Mouse (Mus musculus): ENCODE results near the gene Sugct. TPM values are rescaled to one million over a fixed set of nuclear protein-coding genes. Genes with fewer than 3 reads are reported as not detected.

Gene Sugct
- total RNA-seq, 2 experiments from 2014 or later = 1.5 to 2.5 TPM

DNA sequence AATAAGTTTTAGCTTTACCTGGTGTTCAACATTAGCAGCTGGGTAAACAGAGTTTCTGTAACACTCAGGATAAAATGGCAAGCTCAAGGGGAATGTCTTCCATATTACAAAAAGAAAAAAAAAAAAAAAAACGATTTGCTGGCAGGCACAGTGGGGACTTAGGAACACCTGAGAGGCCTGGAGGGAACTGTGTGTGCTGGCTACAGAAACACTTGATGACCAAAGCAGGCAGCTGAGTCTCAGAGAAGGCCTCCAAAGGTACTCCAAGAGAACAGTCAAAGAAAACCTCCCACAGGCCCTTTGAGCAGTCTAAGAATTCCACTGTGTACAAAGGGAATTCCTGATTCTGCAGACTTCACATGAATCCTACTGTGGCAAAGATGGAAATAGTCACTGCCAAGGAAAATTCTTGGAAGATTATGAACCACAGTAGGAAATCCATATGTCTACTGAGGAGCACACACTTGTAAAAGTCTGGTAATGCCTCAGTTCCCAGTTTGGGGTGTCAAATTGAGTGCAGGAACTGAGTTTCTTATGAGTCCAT is 397.8 kb downstream of the Sugct start:
- DNase-seq (ENCODE audit: low spot score in 2 of 2) = no peak

DNA sequence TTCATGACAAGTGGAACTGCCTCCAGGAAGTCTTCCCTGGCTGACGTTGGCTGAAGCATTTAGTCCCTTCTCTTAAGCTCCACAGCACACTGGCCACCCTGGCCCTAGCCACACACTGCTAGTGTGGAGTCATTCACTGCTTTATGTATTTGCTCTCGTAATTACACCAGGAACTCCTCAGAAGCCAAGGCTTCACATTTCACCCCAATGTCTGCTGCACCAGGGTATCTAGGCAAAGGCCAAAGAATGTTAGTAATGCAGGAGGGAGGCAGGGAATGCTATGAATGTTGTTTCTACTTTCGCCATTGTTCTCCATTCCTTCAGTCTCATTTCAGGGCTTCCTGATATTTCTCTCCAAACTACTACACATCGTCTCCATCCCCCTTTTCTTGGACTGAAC is 398.4 kb downstream of the Sugct start:
- DNase-seq (ENCODE audit: low spot score in 2 of 2) = no peak

DNA sequence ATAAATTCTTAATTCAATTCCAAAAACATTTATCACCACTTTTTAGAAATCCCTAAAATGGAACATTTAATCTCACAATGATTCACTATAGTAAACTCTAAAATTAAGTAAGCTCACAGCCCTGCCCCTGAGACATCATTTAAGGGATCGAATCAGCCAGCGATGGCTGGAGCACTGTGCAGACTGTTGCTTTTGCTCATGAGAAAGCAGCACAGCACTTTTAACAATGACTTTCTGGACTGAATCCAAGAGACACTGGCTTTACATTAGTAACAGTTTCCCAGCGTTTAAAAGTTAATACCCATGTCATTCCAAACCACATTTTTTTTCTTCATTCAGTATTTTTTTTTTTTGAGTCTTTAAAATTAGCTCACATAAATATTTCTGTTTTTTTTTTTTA is 398.9 kb downstream of the Sugct start:
- DNase-seq (ENCODE audit: low spot score in 2 of 2) = no peak

DNA sequence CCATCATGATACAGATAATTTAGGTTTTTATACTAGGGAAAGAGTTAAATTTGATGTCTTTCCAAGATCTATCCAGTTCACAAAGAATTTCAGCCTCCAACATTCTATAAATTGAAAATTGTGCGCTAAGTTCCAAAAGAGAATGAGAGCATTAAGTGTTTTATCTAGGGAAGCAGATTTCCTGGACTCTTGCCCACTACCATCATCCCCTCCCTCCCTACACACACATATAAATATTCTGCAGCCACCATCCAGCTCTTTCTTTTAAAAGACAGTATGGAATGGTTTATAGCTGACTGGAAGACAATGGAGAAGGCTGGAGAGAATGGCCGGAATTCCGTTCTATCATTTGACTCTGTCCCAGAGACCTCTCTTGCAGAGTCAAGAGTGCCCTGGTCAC is 404.3 kb downstream of the Sugct start:
- no peak for DNase-seq (ENCODE audit: low spot score in 2 of 2)

DNA sequence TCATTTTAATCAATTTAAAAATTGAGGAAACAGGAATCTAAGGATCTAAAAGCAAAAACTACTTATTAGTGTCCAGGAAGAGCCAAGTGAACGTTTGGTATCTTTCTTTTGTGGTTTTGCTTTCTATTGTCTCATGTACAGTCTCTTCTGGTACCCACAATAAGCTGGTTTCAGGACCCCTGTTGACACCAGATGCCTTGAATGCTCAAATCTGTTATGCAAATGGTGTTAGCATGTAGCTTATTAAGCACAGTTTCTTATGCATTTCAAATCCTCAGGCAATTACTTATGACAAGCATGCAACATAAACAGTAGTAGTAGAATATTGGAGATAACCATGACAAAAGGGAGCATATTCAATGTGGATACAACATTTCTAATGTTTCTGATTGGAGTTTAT is 407.0 kb downstream of the Sugct start:
- no peak for DNase-seq (ENCODE audit: low spot score in 2 of 2)

DNA sequence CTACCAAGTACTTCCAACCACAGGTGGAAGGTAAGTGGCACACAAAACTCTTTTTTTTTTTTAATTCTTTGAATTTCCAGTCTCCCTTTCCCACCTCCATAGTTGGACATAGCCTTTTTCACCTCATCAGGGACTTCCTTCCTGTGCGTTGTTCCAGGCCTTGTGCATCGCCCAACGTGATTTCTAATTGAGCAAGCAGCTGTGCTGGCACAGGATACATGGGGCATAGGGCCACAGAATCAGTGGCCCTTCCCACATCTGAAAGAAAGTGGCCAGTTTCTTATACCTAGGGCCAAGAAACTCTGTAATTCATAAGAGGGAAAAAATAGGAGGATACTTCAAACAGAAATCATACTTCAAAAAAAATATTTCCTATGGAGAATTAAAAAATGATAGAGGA is 449.4 kb downstream of the Sugct start:
- DNase-seq (ENCODE audit: low spot score in 2 of 2) = no peak

DNA sequence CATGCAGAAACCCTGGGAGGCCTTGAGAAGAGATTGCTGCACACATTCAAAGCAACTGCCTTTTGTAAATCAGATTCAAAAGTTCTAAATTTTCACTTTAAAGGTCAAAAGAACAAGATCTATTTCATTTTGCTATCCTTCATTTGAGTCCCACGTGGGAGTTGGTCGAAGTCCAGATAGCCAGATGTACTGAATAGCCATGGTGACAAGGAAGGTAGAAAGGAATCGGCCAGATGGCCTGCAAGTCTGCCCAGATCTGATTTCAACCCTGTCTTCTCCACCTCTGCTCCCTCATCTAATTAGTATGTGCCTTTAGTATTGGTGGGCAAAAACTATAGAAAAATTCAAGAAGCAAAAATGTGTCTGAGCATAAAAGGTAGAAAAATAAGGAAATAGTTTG is 478.8 kb downstream of the Sugct start:
- DNase-seq (ENCODE audit: low spot score in 2 of 2) = no peak

DNA sequence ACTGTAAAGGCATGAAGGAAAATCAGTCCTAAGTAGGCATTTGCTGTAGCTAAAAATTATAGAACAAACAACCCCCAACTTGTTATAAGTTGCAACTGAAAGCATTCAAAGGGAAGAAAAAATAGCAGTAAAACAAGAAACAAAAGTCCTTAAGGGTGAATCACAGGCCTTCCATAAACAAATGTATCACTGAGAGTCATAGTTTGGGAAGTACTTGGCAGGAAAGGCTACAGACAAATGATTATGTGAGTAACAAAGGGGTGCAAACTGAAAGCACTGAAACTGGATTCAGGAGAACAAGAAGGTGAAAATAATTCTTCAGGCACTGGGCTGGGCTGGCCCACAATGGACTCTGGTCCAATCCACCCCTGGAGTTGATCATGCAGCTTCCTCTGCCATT is 482.7 kb downstream of the Sugct start:
- no peak for DNase-seq (ENCODE audit: low spot score in 2 of 2)

DNA sequence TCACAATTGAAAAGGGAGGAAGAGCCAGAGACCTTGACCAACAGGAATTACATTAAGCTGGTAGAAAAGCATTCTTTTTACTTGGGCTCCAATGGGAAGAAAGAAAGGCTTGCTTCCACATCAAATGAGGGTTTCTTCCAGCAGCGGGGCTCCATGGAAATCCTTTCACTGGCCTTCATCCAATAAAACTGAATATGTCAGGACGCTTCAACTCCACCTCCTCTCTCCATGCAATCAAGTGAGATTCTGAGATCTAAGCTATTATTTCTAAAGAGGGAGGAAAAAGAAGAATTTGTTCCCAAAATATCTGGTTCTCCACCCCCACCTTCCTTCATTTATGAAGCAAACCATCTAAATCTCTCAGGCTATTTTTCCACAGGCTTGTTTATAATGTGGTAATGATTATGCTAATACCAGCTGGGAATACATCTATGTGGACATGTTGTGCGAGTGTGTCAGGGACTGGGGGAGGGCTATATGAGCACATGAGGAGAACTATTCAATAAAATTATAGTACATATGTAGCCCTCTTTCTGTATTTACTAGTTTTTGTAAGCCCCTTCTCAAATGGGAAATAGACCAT is 505.1 kb downstream of the Sugct start:
- DNase-seq (ENCODE audit: low spot score in 2 of 2) = no peak

DNA sequence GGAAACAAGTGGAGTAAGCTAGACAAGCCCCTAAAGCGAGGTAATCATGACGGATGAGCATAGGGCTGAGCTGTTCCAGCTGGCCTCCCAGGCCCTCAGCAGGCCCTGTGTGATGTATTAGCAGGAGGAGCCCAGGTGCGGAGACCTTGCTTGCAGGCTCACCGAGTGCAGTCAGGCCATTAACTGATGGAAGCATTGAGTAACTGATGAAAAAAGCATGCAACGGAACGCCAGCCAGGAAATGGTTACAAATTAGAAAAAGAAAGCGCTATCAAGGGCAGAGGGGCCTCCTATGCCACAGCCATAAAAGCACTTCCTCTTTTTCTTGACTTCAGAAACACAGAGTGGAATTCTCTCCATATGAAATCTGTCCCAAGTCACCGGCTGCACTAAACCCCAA is 510.1 kb downstream of the Sugct start:
- DNase-seq (ENCODE audit: low spot score in 2 of 2) = no peak

DNA sequence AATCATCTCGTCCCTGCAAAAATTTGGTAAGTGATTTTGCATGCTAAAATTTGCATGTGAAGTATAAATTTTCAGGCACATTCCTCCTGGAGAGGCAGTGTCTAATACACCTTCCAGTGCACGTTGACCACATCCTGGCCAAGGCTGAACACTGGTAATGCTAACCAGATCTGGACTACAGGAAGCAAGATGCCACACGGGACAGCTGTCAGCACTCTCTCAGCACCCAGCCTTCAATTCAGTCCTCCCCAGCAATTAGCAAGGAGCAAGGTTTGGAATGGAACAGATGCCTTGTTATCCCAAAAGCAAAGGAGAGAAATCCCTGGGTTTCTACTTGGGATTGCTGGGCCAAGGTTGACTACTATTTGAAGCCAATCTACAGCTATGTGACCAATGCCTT is 529.4 kb downstream of the Sugct start:
- no peak for DNase-seq (ENCODE audit: low spot score in 2 of 2)

DNA sequence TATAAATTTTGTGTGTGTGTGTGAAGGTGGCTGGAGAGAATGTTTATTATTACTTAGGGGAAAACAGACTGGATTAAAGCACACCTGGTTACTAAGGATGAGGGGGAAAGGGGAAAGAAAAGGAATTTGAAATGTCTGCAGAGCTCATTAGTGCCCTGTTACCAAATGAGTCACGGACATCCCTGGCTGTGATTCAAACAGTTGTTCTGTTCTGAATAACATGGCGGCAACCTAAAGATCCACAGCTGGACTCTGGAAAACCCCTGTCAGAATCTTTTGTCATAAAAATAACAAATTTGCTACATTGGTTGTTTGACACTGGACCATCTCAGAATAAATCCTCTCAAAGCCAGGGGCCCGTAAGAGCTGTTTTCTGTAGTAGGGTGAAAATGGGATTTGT is 530.6 kb downstream of the Sugct start:
- DNase-seq (ENCODE audit: low spot score in 2 of 2) = no peak

DNA sequence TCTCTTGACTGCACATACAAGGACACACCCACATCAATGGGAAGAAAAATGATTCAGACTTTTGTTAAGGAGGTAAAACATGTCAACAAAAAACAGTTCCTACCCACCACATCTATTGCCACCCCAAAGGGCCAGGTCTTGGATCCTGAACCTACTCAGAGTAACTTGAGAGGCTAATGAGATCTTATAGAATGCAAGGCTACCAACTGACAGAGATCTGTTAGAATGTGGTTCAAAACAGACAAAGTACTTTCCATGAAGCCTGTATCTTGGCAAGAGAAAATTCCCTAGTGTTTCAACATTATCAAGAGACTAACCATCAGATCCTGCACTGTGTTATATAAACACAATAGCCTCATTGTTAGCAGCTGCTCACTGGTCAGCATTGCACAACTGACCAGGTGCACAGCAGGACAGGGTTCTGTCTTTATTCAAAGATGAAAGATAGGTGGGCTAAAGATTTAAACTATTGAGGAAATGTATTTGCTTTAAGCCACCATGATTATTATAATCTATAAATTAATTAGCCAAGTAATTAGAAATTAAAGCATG is 548.8 kb downstream of the Sugct start:
- DNase-seq (ENCODE audit: low spot score in 2 of 2) = no peak

DNA sequence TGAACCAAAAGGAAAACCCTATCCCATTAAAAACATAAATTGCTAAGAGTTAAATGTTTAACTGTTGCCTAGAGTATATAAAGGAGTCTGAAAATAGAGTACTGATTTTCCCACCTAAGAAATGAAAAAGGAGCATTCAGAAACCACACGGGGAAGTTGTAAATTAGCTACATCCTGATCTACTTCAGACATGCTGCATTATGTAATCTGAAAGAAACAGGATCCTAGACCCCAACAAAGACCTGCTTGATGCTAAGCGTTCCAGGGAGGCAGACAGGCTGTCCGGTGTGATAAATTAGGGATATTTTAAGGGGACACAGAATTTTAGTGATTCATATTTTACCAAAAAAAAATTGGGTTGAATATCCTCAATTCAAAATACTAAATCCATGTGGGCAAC is 579.3 kb downstream of the Sugct start:
- no peak for DNase-seq (ENCODE audit: low spot score in 2 of 2)

DNA sequence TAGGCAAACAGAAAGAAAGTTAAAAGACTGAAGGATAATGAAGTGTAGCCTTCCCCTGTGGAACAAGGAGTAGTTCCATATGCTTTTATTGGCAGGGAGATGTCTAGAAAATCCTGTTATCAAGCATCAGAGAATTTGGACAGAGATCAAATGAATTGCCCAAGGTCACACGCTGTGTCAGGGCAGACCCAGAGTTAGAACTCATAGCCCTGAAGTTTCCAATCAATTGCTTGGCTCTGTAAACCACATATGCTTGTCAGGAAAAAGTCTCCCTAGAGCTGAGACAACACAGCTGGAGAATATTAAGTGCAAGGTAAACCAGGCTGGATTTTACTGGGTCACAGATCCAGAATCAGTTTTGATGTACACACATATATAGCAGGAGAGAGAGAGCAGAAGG is 593.0 kb downstream of the Sugct start:
- no peak for DNase-seq (ENCODE audit: low spot score in 2 of 2)

DNA sequence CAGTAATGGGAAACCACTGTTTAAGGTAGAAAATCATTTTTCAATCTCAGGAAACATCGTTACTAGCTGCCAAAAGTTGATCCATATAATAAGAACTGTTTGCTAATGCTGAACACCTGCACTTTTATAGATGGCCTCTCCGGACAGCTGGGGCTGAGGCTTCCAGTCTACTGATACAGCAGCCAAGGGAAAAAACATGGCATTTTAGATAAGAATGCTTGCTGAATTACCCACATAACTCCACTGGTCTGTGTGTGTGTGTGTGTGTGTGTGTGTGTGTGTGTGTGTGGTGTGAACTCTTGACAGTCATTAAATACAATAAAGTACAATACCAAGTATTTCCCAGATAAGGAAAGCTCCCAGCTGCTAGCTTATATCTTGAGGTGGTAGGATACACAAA is 608.8 kb downstream of the Sugct start:
- DNase-seq (ENCODE audit: low spot score in 2 of 2) = no peak

DNA sequence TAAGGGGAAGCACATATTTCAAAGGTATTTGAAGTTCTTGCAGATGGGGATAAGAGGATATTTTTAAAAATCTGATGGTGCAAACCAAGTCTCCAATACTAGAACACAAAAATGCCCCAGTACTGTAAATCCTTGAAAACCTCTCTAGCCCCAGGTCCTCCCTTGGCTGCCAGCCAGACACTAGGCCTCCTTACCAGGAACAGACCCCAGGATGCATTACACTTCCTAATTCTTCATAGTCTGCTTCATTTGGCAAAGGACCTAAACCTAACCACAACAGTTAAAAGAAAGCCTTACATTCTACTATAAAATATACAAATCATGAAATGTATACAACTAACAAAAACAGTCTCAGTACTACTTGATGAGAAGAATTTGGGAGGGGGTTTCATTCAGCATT is 609.2 kb downstream of the Sugct start:
- no peak for DNase-seq (ENCODE audit: low spot score in 2 of 2)

DNA sequence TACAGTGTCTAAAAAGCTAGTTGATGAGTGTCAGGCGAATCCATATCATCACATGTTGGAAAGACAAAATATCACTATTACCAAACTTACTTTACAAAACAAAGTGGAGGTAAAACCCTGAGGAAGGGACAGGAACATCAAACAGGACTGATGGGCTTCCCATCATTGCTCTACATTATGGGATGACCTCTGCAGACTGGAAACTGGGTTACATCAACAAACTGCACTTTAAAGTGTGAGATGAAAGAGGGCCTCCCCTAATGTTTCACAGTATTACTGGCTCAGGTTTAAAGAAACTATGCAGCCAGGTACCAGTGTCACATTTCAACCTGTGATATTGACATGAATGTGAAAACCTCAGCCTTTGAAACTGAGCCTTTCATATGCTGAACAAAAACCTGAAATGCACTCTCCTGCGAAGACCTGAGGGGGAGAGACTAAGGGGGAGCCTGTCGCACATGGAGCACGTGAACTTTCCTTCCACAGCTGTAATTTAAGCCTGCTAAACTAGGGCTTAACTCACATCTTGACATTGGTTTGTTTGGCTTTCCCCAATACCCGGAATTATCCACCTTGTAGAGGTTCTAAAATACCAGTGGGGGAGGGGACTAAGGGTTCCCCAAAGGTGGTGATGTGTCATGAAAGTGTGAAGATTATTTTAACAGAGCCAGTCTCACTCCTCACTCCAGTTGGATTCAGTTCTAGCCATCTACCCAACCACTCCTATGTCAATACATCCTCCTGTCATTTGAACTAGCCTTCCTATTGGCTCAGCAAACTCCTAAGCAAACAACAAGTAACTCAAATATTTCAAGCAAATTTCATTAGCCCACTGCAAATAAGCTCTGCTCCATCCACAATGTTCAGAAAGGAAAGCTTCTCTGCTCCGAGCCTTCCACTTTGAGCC is 610.2 kb downstream of the Sugct start:
- DNase-seq (ENCODE audit: low spot score in 2 of 2) = no peak

DNA sequence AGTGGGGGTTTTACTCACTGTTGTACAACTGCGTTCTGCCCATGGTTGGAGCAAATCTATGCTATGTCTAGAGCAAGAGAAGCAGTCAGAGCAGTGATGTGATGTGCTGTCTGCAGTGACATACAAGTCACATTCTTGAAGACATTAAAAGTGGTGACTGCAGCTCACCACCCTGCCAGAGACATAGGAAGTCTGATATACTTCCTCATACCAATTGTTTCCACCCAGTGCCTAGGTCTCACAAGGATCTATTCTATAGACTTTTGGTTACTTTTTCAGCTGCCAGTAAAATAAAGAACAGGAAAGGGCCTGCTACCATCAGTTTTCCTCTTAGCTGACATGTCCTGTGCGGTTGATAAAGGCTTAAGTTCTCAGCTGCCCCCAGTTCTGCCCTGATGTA is 613.7 kb downstream of the Sugct start:
- DNase-seq (ENCODE audit: low spot score in 2 of 2) = no peak

DNA sequence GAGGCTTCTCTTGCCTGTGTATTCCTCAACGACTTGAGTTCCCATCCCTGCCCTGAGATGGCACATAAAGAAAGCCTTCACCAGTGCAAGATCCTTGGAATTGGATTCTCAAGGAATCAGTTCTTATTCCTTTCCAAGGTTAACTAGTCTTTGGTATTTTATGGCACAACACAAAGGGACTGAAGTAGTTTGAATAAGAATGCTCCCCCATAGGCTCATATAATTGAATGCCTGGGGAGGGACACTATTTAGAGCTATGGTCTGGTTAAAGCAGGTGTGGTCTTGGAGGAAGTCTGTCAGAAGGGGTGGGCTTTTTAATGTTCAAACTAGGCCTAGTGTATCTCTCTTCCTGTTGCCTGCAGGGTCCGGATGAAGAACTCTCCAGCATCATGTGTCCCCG is 629.8 kb downstream of the Sugct start:
- DNase-seq (ENCODE audit: low spot score in 2 of 2) = no peak

DNA sequence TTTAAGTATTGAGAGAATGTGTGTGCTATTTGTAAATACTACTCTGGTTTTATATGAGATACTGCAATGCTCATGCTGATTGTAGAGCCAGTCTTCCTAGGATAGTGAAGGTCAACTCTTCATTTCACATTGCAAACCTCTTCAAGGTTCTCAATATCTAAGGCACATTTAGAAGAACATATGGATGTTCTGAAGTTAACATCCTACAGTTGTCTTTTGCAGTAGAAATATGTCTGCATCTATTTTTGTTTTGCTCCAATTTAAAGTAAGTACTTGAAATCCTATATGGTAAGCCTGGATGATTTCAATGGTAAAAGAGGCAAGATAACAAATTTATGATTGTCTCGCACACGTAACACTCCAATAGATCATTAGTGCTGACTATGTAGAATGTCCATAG is 638.7 kb downstream of the Sugct start:
- DNase-seq (ENCODE audit: low spot score in 2 of 2) = no peak

DNA sequence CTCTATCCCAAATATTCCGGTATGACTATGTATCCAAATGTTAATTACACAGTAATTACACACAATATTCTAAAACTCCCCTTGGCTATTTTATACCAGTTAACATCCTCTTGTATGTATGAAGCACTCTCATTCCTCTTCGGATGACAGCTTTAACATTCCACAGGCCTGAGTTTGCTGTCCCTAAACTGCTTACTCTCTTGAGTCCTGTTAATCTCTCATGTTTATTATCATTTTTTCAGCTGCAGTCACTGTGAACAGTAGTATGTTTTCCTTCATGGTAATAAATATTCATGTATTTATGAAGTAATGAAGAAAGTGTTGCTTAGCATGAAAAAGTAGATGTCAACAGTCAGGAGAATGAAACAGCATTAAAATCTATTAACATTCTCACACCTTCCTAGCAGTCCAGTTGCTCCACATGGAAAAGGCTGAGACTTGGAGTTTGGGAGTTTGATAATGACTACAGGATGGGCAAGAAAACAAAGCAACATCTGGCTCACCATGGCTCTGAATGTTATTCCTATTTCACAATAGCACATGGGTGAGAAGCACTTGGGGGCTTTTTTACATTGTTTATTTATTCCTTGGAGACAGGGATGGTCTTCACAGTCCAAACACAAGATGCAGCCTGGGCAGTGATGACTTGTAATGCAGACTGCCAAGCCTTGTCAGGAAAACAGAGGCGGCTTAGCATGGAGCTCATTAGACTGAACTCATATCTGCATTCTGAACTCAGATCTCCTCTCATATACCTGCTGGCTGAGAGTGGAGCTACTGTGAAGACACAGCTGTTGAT is 651.7 kb downstream of the Sugct start:
- no peak for DNase-seq (ENCODE audit: low spot score in 2 of 2)

Data from layer of hippocampus, postnatal 14 days (tissue).